Mouse (Mus musculus) kidney, adult 2 months (tissue): ENCODE measurements around the gene Cmas.

Source experiments
- CTCF ChIP-seq: fragments of 200-500 bp; conservative IDR thresholded peaks from 2 replicates; pipeline ENCODE4 v1.5.1; 2011; ENCODE audit warnings: low read depth, mild to moderate bottlenecking, control low read depth, low read length, moderate library complexity, mixed read lengths; ENCODE audit not compliant: insufficient read depth, insufficient read length
- POLR2A ChIP-seq: fragments of 200-500 bp; IDR thresholded peaks from one replicate; pipeline ENCODE4 v1.6.1; 2011; ENCODE audit warnings: low read depth, low read length, control low read depth

DNA sequence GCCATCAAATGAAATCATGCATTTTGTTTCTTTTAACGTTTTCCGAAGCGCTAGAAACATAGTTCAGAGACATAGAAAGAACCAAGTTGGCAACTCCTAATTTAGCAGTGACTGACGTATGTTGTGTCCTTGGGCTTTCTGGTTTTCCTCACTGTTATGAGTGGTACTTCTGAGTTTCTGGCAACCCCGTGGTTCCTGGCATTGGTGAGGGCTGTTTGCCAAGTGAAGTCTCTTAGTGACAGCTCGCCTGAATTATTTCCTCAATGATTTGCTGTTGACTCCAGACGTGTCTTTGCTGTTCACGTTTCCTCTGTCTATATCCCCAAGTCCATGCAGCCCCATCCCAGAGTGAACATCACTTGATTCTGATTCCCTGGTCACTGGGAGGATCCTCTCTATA, 34.8 kb upstream of the Cmas start:
- TF ChIP-seq POLR2A = no peak
- no peak for TF ChIP-seq CTCF
